Mouse (Mus musculus) kidney, adult 18-20 months (tissue): ENCODE measurements around the gene Olfr591.
"Not testable (repeated sequence)": the region's sequence is repeated elsewhere in the genome, so short reads cannot be mapped to it uniquely, and the experiment has no call there.

Experiments
- DNase-seq: peaks from one replicate; pipeline ENCODE4 v3.0.0; 2021

The Olfr591 gene

DNA sequence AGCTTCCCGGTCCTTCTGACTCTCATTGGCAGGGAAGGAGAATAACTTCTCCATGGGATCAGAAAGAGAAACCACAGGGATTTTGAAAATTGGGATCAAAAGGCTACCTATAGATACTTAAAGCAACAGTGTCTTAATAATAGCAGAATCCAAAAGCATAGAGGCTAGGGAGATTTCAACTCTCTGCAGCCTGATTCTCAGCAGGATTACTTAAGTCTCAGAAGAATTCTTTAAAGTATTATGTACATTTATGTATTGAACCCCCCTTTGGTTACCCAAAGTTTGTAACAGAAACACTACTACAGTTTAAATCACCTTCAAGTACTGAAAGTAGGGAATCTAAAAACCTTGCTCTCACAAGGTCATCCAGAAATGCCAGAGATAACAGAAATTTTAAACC, at the start of gene Olfr591:
Gene Olfr591, minus strand, starts transcription at position 101 of the 400 bp plus-strand sequence.
- no peak for DNase-seq

DNA sequence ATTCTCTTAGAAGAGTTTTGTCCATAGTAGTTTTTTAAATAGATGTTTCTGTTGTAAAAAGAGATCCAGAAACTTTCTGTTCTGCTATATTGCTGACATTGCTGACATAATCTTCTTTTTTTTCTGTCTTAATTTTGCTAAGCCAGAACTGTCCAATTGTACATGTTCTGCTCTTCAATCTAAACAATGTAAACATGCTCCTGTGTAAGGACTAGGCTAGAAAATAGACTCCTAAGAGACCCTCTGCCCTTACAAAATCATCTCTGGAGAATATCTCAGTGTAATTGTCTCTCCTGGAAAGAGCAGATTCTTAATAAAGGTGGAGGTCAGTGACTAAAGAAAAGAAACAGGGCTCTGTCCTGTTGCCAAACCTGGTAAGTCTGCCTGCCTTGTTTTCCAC, 38.6 kb upstream of the Olfr591 start, which contains the start of gene Olfr594:
Gene Olfr594, plus strand, starts transcription at position 301 of the 400 bp plus-strand sequence.
- no peak for DNase-seq

DNA sequence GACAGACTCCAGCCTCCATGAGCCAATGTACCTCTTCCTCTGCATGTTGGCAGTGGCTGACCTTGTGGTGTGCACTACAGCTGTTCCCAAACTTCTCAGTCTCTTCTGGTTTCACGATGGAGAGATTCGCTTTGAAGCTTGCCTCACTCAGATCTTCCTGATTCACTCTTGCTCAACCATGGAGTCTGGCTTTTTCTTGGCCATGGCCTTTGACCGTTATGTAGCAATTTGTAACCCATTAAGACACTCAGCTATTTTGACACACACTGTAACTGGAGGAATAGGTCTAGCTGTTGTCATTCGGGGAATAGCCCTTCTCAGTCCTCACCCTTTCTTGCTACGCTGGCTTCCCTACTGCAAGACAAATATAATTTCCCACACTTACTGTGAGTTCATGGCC, 33.9 kb upstream of the Olfr591 start:
- not testable (repeated sequence) for DNase-seq

DNA sequence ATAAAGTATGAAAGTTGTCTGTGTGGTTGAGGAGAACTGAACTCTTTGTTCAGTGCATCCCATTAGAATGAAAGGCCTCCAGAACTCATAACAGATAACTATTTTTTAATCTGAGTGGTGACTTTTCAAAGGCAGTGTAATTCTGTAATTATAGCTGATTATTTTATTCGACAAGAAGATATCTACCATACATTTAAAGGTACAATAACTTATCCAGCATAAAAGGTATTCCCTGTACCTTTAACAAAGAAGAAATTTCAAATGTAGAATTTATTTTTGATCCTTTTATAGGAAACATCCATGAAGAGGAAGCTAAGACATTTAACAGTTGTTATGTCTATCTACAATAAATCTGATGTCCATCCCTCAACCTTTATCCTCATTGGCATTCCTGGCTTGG, 33.4 kb upstream of the Olfr591 start, which contains the start of gene Olfr593:
Gene Olfr593, plus strand, starts transcription at position 301 of the 400 bp plus-strand sequence.
- DNase-seq, result no peak

DNA sequence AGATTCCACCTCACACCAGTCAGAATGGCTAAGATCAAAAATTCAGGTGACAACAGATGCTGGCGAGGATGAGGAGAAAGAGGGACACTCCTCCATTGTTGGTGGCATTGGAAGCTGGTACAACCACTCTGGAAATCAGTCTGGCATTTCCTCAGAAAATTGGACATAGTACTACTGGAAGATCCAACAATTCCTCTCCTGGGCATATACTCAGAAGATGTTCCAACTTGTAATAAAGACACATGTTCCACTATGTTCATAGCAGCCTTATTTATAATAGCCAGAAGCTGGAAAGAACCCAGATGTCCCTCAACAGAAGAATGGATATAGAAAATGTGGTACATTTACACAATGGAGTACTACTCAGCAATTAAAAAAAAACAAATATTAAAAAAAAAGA, 6.4 kb upstream of the Olfr591 start, which contains the start of gene Olfr592:
Gene Olfr592, plus strand, starts transcription at position 301 of the 400 bp plus-strand sequence.
- not testable (repeated sequence) for DNase-seq

DNA sequence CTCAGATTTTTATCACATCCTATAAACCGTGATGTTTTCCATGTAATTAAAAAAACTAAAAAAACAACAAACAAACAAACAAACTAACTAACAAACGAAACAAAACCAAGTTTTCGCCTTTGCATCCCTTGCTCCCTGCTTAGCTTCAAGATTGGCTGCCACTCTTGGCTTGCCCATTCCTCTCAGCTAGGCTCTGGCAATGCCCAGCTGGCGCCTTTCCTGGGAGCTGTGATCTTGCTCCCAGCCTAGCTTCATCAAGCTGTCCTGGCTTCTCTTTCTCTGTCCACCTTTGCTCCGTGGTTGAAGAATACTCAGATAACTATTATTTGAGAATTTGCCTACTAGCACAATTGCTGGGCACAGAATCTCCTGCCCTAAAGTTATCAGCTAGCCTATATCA, 8.4 kb downstream of the Olfr591 start:
- DNase-seq, result no peak

DNA sequence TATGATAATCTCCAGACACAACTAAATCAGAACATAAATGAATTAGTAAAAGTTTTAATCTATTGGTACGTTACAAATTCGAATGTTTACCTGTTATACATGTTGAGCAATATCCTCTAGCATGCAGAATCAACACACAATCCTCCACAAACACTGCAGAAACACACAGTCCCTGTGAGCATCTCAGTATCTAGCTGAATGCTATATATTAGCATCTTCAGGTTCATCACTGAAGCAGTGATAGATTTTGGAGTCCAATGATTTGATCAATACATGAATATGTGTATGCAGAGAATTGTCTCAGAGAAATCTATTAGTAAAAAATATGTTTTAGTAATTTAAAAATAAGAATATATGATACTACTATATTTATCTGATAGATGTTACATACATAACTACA, 21.9 kb downstream of the Olfr591 start, which contains the start of gene Olfr589:
Gene Olfr589, minus strand, starts transcription at position 101 of the 400 bp plus-strand sequence.
- DNase-seq, result no peak

DNA sequence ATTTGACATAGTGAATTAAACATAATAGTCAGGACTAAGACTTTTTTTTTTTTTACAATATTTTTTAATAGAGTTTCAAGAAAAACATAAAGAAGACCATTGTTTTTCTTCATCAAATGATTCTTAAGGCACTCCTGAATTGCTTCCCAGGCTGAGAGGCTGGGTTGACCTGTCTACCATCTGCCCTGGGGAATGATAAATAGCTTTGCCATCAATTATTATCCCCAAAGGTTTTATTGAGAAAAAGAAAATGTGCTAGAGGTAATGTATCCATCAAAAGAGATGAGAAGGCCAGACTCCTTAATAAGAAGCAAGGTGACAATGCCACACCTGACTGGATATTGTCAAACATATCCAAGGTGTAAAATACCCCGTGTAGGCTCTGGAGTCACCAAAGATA, 37.6 kb downstream of the Olfr591 start, which contains the start of gene Olfr588-ps1:
Gene Olfr588-ps1, plus strand, starts transcription at position 301 of the 400 bp plus-strand sequence.
- no peak for DNase-seq

DNA sequence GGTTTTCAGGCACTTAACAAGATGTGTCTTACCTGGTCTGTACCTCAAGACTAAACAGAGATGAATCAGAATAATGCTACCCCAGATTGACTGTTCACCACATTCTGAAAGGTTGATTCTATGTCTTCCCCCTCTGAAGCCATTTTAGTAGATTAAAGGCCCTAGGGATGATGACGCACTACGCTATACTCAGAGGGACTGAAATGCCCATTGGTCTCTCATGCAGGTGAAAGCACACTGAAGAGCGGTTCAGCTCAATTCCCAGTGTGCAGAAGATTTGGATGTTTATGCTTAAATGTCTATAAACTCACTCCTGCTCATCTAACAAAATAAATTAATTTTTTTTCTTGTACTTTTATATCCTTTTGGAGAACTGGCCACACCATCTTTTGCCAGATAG, 52.6 kb downstream of the Olfr591 start, which contains the start of gene Olfr586:
Gene Olfr586, minus strand, starts transcription at position 101 of the 400 bp plus-strand sequence.
- DNase-seq, result no peak

DNA sequence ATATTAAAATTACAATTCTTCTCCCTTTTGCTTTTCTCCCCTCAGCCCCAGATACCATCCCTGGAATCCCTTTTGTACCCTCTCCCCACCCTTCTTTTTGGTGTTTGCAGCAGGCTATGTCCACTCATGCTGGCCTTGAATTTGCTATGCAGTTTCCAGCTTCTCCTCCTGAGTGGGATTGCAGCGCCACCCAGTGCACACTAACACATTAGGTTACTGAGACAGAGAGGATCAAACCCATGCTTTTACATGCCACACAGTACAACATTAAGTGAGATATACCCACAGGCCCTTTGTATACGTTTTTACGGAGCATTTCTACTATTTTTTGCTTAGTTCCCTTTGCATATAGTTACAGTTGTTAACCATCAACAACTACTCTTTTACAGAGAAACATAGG, 58.7 kb downstream of the Olfr591 start:
- DNase-seq, result no peak
